Mouse (Mus musculus) heart, embryonic 14.5 days (tissue): ENCODE results near the gene Ddx3x. TPM values are rescaled to one million over a fixed set of nuclear protein-coding genes. Genes with fewer than 3 reads are reported as not detected.
"Not testable (repeated sequence)": the region's sequence is repeated elsewhere in the genome, so short reads cannot be mapped to it uniquely, and the experiment has no call there.

Experiments used
- ATAC-seq: fragments of 200-750 bp; cut with Nextera tagmentation; 2 replicates; pipeline ENCODE4 v1.8.0; 2017; ENCODE audit warnings: low read depth, moderate TSS enrichment; ENCODE audit not compliant: insufficient number of reproducible peaks, insufficient read depth, low FRiP score
- H3K27ac ChIP-seq, 2 experiments: fragments of 200-500 bp in 1 of 2; fragments of 300-500 bp in 1 of 2; sonication (generic) in 1 of 2; replicated peaks in 1 of 2; 2 replicates each; pipeline ENCODE4 v1.5.1; 2012 to 2014; ENCODE audit warnings: low read depth in 2 of 2, low read length in 2 of 2, control low read depth in 1 of 2, mild to moderate bottlenecking in 1 of 2, mixed read lengths in 1 of 2; ENCODE audit not compliant: control insufficient read depth in 1 of 2, insufficient read depth in 1 of 2
- H3K27me3 ChIP-seq: fragments of 300-500 bp; sonication (generic); 2 replicates; pipeline ENCODE4 v1.6.1; 2014; ENCODE audit warnings: mild to moderate bottlenecking, low read length, control low read depth; ENCODE audit not compliant: control insufficient read depth, insufficient read depth
- H3K36me3 ChIP-seq: fragments of 300-500 bp; sonication (generic); 2 replicates; pipeline ENCODE4 v1.6.1; 2014; ENCODE audit warnings: mild to moderate bottlenecking, control low read depth, low read length, mixed read lengths; ENCODE audit not compliant: control insufficient read depth, insufficient read depth
- H3K4me1 ChIP-seq, 2 experiments: fragments of 200-500 bp in 1 of 2; fragments of 300-500 bp in 1 of 2; sonication (generic) in 1 of 2; 2 replicates each; pipeline ENCODE4 v1.6.1; 2012 to 2014; ENCODE audit warnings: low read length in 2 of 2, control low read depth in 1 of 2, mixed read lengths in 1 of 2; ENCODE audit not compliant: control insufficient read depth in 2 of 2, insufficient read depth in 2 of 2
- H3K4me2 ChIP-seq: fragments of 300-500 bp; sonication (generic); 2 replicates; pipeline ENCODE4 v1.6.1; 2014; ENCODE audit warnings: mild to moderate bottlenecking, low read length
- H3K4me3 ChIP-seq, 2 experiments: fragments of 200-500 bp in 1 of 2; fragments of 300-500 bp in 1 of 2; sonication (generic) in 1 of 2; 2 replicates each; pipeline ENCODE4 v1.5.1; 2012 to 2014; ENCODE audit warnings: low read length in 2 of 2, mild to moderate bottlenecking in 2 of 2, control low read depth in 1 of 2, low read depth in 1 of 2, moderate library complexity in 1 of 2; ENCODE audit not compliant: control insufficient read depth in 1 of 2, insufficient read depth in 1 of 2
- H3K9ac ChIP-seq: fragments of 300-500 bp; sonication (generic); 2 replicates; pipeline ENCODE4 v1.6.1; 2014; ENCODE audit warnings: mild to moderate bottlenecking, low read length
- H3K9me3 ChIP-seq: fragments of 300-500 bp; sonication (generic); 2 replicates; pipeline ENCODE4 v1.6.1; 2016; ENCODE audit warnings: low read length, control low read depth; ENCODE audit not compliant: control insufficient read depth
- whole genome bisulfite sequencing: fragments of 180-500 bp; shearing (Covaris S2); extraction: QIAGEN DNeasy Blood & Tissue Kit; methylation state at CpG from one replicate; pipeline ENCODE4 v1.1.7; 2014; 5-methylcytosine and 5-hydroxymethylcytosine counted together
- polyA plus RNA-seq: library from polyadenylated mRNA; unstranded; fragments of >200 nt; fragmentation: Nextera tagmentation; extraction: Ambion mirVana; gene quantifications from 2 replicates; pipeline ENCODE4 v1.2.1, GENCODE M21; 2014

Ddx3x gene
- polyA plus RNA-seq = 83.7 and 98.7 TPM in 2 replicates

GRCm38 (mm10) chrX:13280409-13281328 is at the start of gene Ddx3x:
TSS of gene Ddx3x (plus strand) at chrX:13280970.
- peak within 1 kb of the TSS; percentile 99 for H3K27ac ChIP-seq
- peak within 1 kb of the TSS; percentile 100 for H3K9ac ChIP-seq
- H3K4me3 ChIP-seq = peak within 1 kb of the TSS; percentile 73 to 97
- under 1% methylated on average over 57 of the region's 57 CpGs for WGBS
- peaks cover 23% of the 10 kb centered on the region for H3K36me3 ChIP-seq
- no peaks in the 10 kb centered on the region for H3K27me3 ChIP-seq
- no peaks in the 10 kb centered on the region for H3K9me3 ChIP-seq
- peaks cover 0 to 6% of the 10 kb centered on the region in 2 experiments; a peak in 2 of 4 replicates for H3K4me1 ChIP-seq
- ATAC-seq = peak; percentile 91
- peak within 1 kb of the TSS; percentile 78 for H3K4me2 ChIP-seq

GRCm38 (mm10) chrX:13231243-13231642 is 49.5 kb upstream of the Ddx3x start:
- peak overlapping the region; percentile 58 to 76; a peak in 3 of 4 replicates for H3K27ac ChIP-seq
- 31% methylated on average over 9 of the region's 9 CpGs for WGBS

GRCm38 (mm10) chrX:13232834-13233233 is 47.9 kb upstream of the Ddx3x start:
- H3K4me3 ChIP-seq, H3K9me3 ChIP-seq, H3K4me2 ChIP-seq, H3K9ac ChIP-seq, H3K27me3 ChIP-seq, ATAC-seq, H3K36me3 ChIP-seq, H3K27ac ChIP-seq, H3K4me1 ChIP-seq: not testable (repeated sequence)
- WGBS = 92% methylated on average over 1 of the region's 1 CpGs

More at GRCm38 (mm10) chrX:13231243-13231642, 49.5 kb upstream of the Ddx3x start:
- no peaks in the 10 kb centered on the region for H3K4me1 ChIP-seq
- H3K9me3 ChIP-seq = no peaks in the 10 kb centered on the region
- H3K9ac ChIP-seq = peak overlapping the region; percentile 54; the same call in 1 of the 2 replicates
- peak overlapping the region in 1 of 2 experiments; percentile 20; a peak in 2 of 4 replicates for H3K4me3 ChIP-seq
- ATAC-seq = no peak
- H3K36me3 ChIP-seq = no peaks in the 10 kb centered on the region
- H3K27me3 ChIP-seq = peaks cover 5% of the 10 kb centered on the region
- peak overlapping the region; percentile 59 for H3K4me2 ChIP-seq

- Histone ChIP-seq H3K4me2 (no peak overlapping the region), H3K9me3 (no peaks in the 10 kb centered on the region), H3K27ac (no peak overlapping the region), H3K9ac (no peak overlapping the region), H3K36me3 (no peaks in the 10 kb centered on the region), H3K4me3 (no peak overlapping the region), H3K4me1 (no peaks in the 10 kb centered on the region), H3K27me3 (peaks cover 7% of the 10 kb centered on the region)
- no peak for ATAC-seq
- 40% methylated on average over 2 of the region's 2 CpGs for WGBS
Measured at GRCm38 (mm10) chrX:13233631-13234030, 47.1 kb upstream of the Ddx3x start.

GRCm38 (mm10) chrX:13234709-13235108 is 46.1 kb upstream of the Ddx3x start:
- Histone ChIP-seq H3K9me3 (no peaks in the 10 kb centered on the region), H3K36me3 (no peaks in the 10 kb centered on the region), H3K9ac (no peak overlapping the region), H3K27ac (no peak overlapping the region), H3K4me2 (no peak overlapping the region), H3K4me1 (no peaks in the 10 kb centered on the region), H3K27me3 (peaks cover 12% of the 10 kb centered on the region), H3K4me3 (no peak overlapping the region)
- 55% methylated on average over 4 of the region's 4 CpGs for WGBS
- ATAC-seq = no peak

GRCm38 (mm10) chrX:13236100-13236568 is 44.6 kb upstream of the Ddx3x start:
- Histone ChIP-seq H3K4me3 (no peak overlapping the region), H3K27me3 (peaks cover 15% of the 10 kb centered on the region), H3K27ac (no peak overlapping the region), H3K4me2 (no peak overlapping the region), H3K4me1 (peaks cover 2 to 4% of the 10 kb centered on the region in 2 experiments; a peak in 2 of 4 replicates), H3K9ac (no peak overlapping the region), H3K9me3 (no peaks in the 10 kb centered on the region), H3K36me3 (no peaks in the 10 kb centered on the region)
- 43% methylated on average over 2 of the region's 2 CpGs for WGBS
- no peak for ATAC-seq

- peaks cover 16% of the 10 kb centered on the region for H3K27me3 ChIP-seq
- WGBS = 86% methylated on average over 6 of the region's 6 CpGs
Measured at GRCm38 (mm10) chrX:13239455-13239854, 41.3 kb upstream of the Ddx3x start.

More at GRCm38 (mm10) chrX:13239455-13239854, 41.3 kb upstream of the Ddx3x start:
- Histone ChIP-seq H3K27ac (no peak overlapping the region), H3K4me3 (no peak overlapping the region), H3K36me3 (no peaks in the 10 kb centered on the region), H3K4me1 (peaks cover 5 to 8% of the 10 kb centered on the region in 2 experiments; a peak in 3 of 4 replicates), H3K9me3 (no peaks in the 10 kb centered on the region), H3K9ac (no peak overlapping the region), H3K4me2 (no peak overlapping the region)
- no peak for ATAC-seq
